8 mouse cellular contexts compared by ENCODE assay signal in the genomic region with DNA sequence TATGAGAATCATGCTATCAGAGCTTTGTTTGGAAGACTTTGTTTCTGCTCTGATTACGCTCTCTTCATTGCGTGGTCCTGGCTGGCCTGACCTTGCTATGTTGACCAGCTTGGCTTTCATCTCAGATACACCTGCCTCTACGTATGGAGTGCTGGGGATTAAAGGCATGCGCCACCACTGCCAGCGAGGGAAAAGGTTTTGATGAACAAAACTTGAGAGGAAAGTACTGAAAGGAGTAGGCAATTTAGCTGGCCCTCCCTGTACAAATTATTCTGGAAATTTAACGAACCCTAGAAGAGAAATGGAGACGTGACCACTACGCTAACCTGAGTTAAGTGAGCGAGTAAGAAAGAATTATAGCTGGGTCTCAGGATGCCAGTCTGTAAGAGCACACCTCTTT. TPM values are rescaled to one million over a fixed set of nuclear protein-coding genes. Genes with fewer than 3 reads are reported as not detected.
A peak's percentile ranks its signal among the peaks of the same experiment; 100 is the strongest.
DNase-seq lines count a peak whose midpoint lies in the region; ATAC-seq lines count a peak whose summit lies in the region.

No protein-coding gene starts in this region.

- peak overlapping the region; percentile 99 for H3K27ac ChIP-seq in heart, embryonic 10.5 days
- peak overlapping the region; percentile 97 for H3K27ac ChIP-seq in embryonic facial prominence, embryonic 10.5 days (replicated peaks)
- peak overlapping the region; percentile 99 for H3K27ac ChIP-seq in hindbrain, embryonic 13.5 days
- H3K27ac ChIP-seq in midbrain, embryonic 12.5 days (replicated peaks), result peak overlapping the region; percentile 98

- H3K9me3 ChIP-seq in heart, embryonic 10.5 days, result no peaks in the 10 kb centered on the region
- no peaks in the 10 kb centered on the region for H3K9me3 ChIP-seq in embryonic facial prominence, embryonic 10.5 days
- no peaks in the 10 kb centered on the region for H3K9me3 ChIP-seq in hindbrain, embryonic 13.5 days
- H3K9me3 ChIP-seq in midbrain, embryonic 12.5 days, result no peaks in the 10 kb centered on the region

- peaks cover 27% of the 10 kb centered on the region for H3K4me1 ChIP-seq in heart, embryonic 10.5 days
- H3K4me1 ChIP-seq in embryonic facial prominence, embryonic 10.5 days, result peaks cover 27% of the 10 kb centered on the region
- peaks cover 21% of the 10 kb centered on the region for H3K4me1 ChIP-seq in hindbrain, embryonic 13.5 days (replicated peaks)
- peaks cover 23% of the 10 kb centered on the region for H3K4me1 ChIP-seq in midbrain, embryonic 12.5 days

- H3K9ac ChIP-seq in hindbrain, embryonic 13.5 days, result peak overlapping the region; percentile 95
- peak overlapping the region; percentile 92; the same call in 1 of the 2 replicates for H3K9ac ChIP-seq in midbrain, embryonic 12.5 days (replicated peaks)

- intact Hi-C loops in gastrocnemius, postnatal 14 days (cut with DNase I; ENCODE audit: low total_unique reads), result no loop called here

- peak overlapping the region; percentile 79 for H3K4me2 ChIP-seq in hindbrain, embryonic 13.5 days
- H3K4me2 ChIP-seq in midbrain, embryonic 12.5 days (replicated peaks), result peak overlapping the region; percentile 67

- H3K4me3 ChIP-seq in heart, embryonic 10.5 days, result peak overlapping the region; percentile 99; the same call in 1 of the 2 replicates
- peak overlapping the region; percentile 93 for H3K4me3 ChIP-seq in embryonic facial prominence, embryonic 10.5 days
- peak overlapping the region; percentile 88 for H3K4me3 ChIP-seq in hindbrain, embryonic 13.5 days
- H3K4me3 ChIP-seq in midbrain, embryonic 12.5 days, result peak overlapping the region; percentile 91; the same call in 1 of the 2 replicates

- peak; percentile 4; the same call in 1 of the 2 replicates for ATAC-seq in hindbrain, embryonic 13.5 days (ENCODE audit: low FRiP score)
- no peak for ATAC-seq in midbrain, embryonic 12.5 days (ENCODE audit: low FRiP score, low read depth)

- 56% methylated on average over 9 of the region's 9 CpGs for WGBS in heart, embryonic 10.5 days
- WGBS in embryonic facial prominence, embryonic 10.5 days, result 49% methylated on average over 9 of the region's 9 CpGs
- 46% methylated on average over 9 of the region's 9 CpGs for WGBS in hindbrain, embryonic 13.5 days
- WGBS in midbrain, embryonic 12.5 days, result 43% methylated on average over 9 of the region's 9 CpGs

- DNase-seq in heart, embryonic 10.5 days (ENCODE audit: low spot score), result no peak
- DNase-seq in heart, postnatal 4 days, result no peak
- DNase-seq in embryonic facial prominence, embryonic 10.5 days (ENCODE audit: low spot score), result no peak
- DNase-seq in layer of hippocampus, postnatal 14 days (ENCODE audit: low spot score in 2 of 2), result no peak
- DNase-seq in gastrocnemius, postnatal 14 days, result no peak
- no peak for DNase-seq in layer of hippocampus, postnatal 36 days

- no peaks in the 10 kb centered on the region for H3K36me3 ChIP-seq in heart, embryonic 10.5 days
- H3K36me3 ChIP-seq in embryonic facial prominence, embryonic 10.5 days (replicated peaks), result no peaks in the 10 kb centered on the region
- H3K36me3 ChIP-seq in hindbrain, embryonic 13.5 days, result no peaks in the 10 kb centered on the region
- H3K36me3 ChIP-seq in midbrain, embryonic 12.5 days, result no peaks in the 10 kb centered on the region

- H3K27me3 ChIP-seq in heart, embryonic 10.5 days (ENCODE audit: insufficient read depth, poor library complexity, severe bottlenecking), result no peaks in the 10 kb centered on the region
- H3K27me3 ChIP-seq in embryonic facial prominence, embryonic 10.5 days (replicated peaks; ENCODE audit: low read depth, poor library complexity, severe bottlenecking), result no peaks in the 10 kb centered on the region
- H3K27me3 ChIP-seq in hindbrain, embryonic 13.5 days, result no peaks in the 10 kb centered on the region
- H3K27me3 ChIP-seq in midbrain, embryonic 12.5 days, result peaks cover 6% of the 10 kb centered on the region; the same call in 1 of the 2 replicates

RNA-seq across cellular contexts. Expression of gene Rap1b, which starts 1.0 kb away (rescaled TPM):
- polyA plus RNA-seq in heart, embryonic 10.5 days (2016; fragmentation: Nextera tagmentation; extraction: Ambion mirVana), result 132 and 170 TPM in 2 replicates
- 100 to 1,000 TPM; 101 to 103 TPM for total RNA-seq in heart, postnatal 4 days (2021)
- polyA plus RNA-seq in embryonic facial prominence, embryonic 10.5 days (2016; fragmentation: Nextera tagmentation; extraction: Ambion mirVana), result 125 and 135 TPM in 2 replicates
- 158 and 159 TPM in 2 replicates for polyA plus RNA-seq in hindbrain, embryonic 13.5 days (2015; fragmentation: Nextera tagmentation; extraction: Ambion mirVana)
- polyA plus RNA-seq in midbrain, embryonic 12.5 days (2016; fragmentation: Nextera tagmentation; extraction: Ambion mirVana), result 137 and 138 TPM in 2 replicates
- 10 to 100 TPM; 79.4 to 86.1 TPM for total RNA-seq in layer of hippocampus, postnatal 14 days (2021)
- 10 to 100 TPM; 29.5 to 36.0 TPM for total RNA-seq in gastrocnemius, postnatal 14 days (2021)
- 10 to 100 TPM; 64.4 to 66.1 TPM for total RNA-seq in layer of hippocampus, postnatal 36 days (2021)

RNA-seq across cellular contexts. Expression of gene Nup107, which starts 54.3 kb away (rescaled TPM):
- polyA plus RNA-seq in heart, embryonic 10.5 days (2016; fragmentation: Nextera tagmentation; extraction: Ambion mirVana), result 75.0 and 84.0 TPM in 2 replicates
- 10 to 100 TPM; 23.6 to 26.3 TPM for total RNA-seq in heart, postnatal 4 days (2021)
- 106 and 107 TPM in 2 replicates for polyA plus RNA-seq in embryonic facial prominence, embryonic 10.5 days (2016; fragmentation: Nextera tagmentation; extraction: Ambion mirVana)
- polyA plus RNA-seq in hindbrain, embryonic 13.5 days (2015; fragmentation: Nextera tagmentation; extraction: Ambion mirVana), result 41.7 and 42.5 TPM in 2 replicates
- 73.3 and 77.5 TPM in 2 replicates for polyA plus RNA-seq in midbrain, embryonic 12.5 days (2016; fragmentation: Nextera tagmentation; extraction: Ambion mirVana)
- total RNA-seq in layer of hippocampus, postnatal 14 days (2021), result 10 to 100 TPM; 14.4 to 17.0 TPM
- total RNA-seq in gastrocnemius, postnatal 14 days (2021), result 1 to 10 TPM; 7.0 to 7.6 TPM
- total RNA-seq in layer of hippocampus, postnatal 36 days (2021), result 10 to 100 TPM; 15.8 to 20.7 TPM
